Comparison of ENCODE assay signal across 20 mouse cellular contexts in the genomic region with DNA sequence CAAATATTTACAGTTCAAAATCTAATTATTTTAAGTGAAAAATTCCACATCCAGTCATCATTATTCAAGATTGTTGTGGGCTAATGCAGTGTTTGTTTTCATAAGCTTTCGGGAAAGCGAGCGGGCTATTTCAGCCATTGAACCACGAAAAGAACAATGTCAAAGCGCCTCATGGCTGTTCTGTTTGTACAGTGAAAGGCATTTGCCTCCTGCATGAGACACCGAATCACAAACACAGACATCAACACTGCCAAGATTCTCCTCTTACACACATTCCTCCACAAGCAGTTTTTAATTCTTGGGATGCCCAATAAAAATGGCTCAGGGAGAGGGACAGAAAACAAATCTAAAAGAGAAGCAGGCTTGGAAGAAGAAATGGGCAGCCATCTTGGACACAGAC. TPM values are rescaled to one million over a fixed set of nuclear protein-coding genes. Genes with fewer than 3 reads are reported as not detected.
"Had no signal": no experiment of that assay in that cellular context is flagged by ENCODE, and none has a peak within 500 bp of the region (broad histone marks: within the 10 kb centered on the region; RNA-seq: fewer than 3 reads in every experiment).

No protein-coding gene starts in this region.

- H3K4me1 ChIP-seq: stomach, embryonic 15.5 days had no signal

- H3K27ac ChIP-seq: neural tube, embryonic 12.5 days; neural tube, embryonic 13.5 days; neural tube, embryonic 15.5 days; stomach, embryonic 15.5 days; stomach, postnatal 0 days had no signal

- DNase-seq: retina, postnatal 1 day; right cerebral cortex, adult 18-20 months; right cerebral cortex, postnatal 14 days; right cerebral cortex, postnatal 25 days; right cerebral cortex, postnatal 4 days; spleen, adult 18-20 months; thymus, adult 18-20 months; thymus, adult 2 months; thymus, postnatal 14 days; thymus, postnatal 25 days; thymus, postnatal 36 days; thymus, postnatal 4 days had no signal

- H3K4me3 ChIP-seq: neural tube, embryonic 12.5 days; neural tube, embryonic 13.5 days; neural tube, embryonic 15.5 days; stomach, embryonic 15.5 days had no signal

- H3K27me3 ChIP-seq: neural tube, embryonic 12.5 days; neural tube, embryonic 13.5 days; neural tube, embryonic 15.5 days; stomach, embryonic 15.5 days had no signal

- H3K36me3 ChIP-seq: neural tube, embryonic 12.5 days; neural tube, embryonic 13.5 days; neural tube, embryonic 15.5 days; stomach, embryonic 15.5 days had no signal

RNA-seq across cellular contexts. Expression of a gene that starts 59.6 kb away (rescaled TPM):
- polyA plus RNA-seq: small intestine, adult 2 months; spleen, adult 2 months; testis, adult 2 months; thymus, adult 2 months had no signal
